Mouse (Mus musculus) heart, adult 2 months (tissue): Measurements from ENCODE around the gene Casd1.

ENCODE experiments used
- CTCF ChIP-seq: fragments of 200-600 bp; IDR thresholded peaks from 2 replicates; pipeline ENCODE4 v1.8.1; 2022; ENCODE audit warnings: antibody characterized with exemption, mild to moderate bottlenecking, moderate library complexity
- POLR2A ChIP-seq: fragments of 200-500 bp; IDR thresholded peaks from 2 replicates; pipeline ENCODE4 v1.6.1; 2011; ENCODE audit warnings: mild to moderate bottlenecking, low read depth, low read length, control low read depth; ENCODE audit not compliant: insufficient read depth

DNA sequence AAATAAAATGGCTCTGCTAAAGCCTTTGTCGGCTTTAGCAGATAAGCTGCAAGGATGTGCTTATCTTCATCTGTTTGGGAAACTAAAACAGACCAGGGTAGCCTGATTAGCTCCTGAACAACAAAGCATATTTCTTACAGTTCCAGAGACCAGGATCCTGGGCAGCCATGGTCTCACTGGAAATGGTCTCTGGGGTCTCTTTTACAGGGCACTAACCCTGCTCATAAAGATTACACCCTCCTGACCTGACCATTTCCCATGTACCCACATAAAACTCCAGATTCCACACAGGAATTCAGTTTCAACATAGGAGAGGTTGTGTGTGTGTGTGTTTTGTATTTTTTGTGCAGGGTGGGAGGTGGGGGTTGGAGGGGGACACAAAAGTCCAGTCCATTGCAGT, 34.2 kb downstream of the Casd1 start:
- TF ChIP-seq CTCF = no peak
- TF ChIP-seq POLR2A = no peak
